Mouse (Mus musculus): ENCODE results near the gene Clic1. TPM values are rescaled to one million over a fixed set of nuclear protein-coding genes. Genes with fewer than 3 reads are reported as not detected.
"Not testable (repeated sequence)": the region's sequence is repeated elsewhere in the genome, so short reads cannot be mapped to it uniquely, and the experiment has no call there.

The Clic1 gene
- polyA plus RNA-seq, 1 experiment from 2014 or later, result 351 TPM

- no peak overlapping the region for H3K27ac ChIP-seq (replicated peaks)
- no peak overlapping the region for H3K4me3 ChIP-seq
- 0 out of 2 replicates have a peak, but pooled peaks cover 4% of the 10 kb centered on the region for H3K27me3 ChIP-seq (replicated peaks)
- H3K9ac ChIP-seq, result no peak overlapping the region
- no peak for ATAC-seq (ENCODE audit: extremely low read depth, insufficient number of reproducible peaks, low FRiP score, low TSS enrichment)
- peaks cover 27% of the 10 kb centered on the region for H3K4me1 ChIP-seq
- H3K36me3 ChIP-seq, result no peaks in the 10 kb centered on the region
- H3K4me2 ChIP-seq, result no peak overlapping the region
- no peaks in the 10 kb centered on the region for H3K9me3 ChIP-seq
- 88% methylated on average over 11 of the region's 11 CpGs for WGBS
Measured at GRCm38 (mm10) chr17:35031272-35031671, 18.5 kb upstream of the Clic1 start.

GRCm38 (mm10) chr17:35031880-35032279, 17.9 kb upstream of the Clic1 start:
- H3K27me3 ChIP-seq (replicated peaks), result 0 out of 2 replicates have a peak, but pooled peaks cover 4% of the 10 kb centered on the region
- H3K36me3 ChIP-seq, result no peaks in the 10 kb centered on the region
- WGBS, result 76% methylated on average over 7 of the region's 7 CpGs
- H3K4me2 ChIP-seq, result no peak overlapping the region
- H3K4me1 ChIP-seq, result peaks cover 21% of the 10 kb centered on the region
- H3K27ac ChIP-seq (replicated peaks), result no peak overlapping the region
- H3K9me3 ChIP-seq, result no peaks in the 10 kb centered on the region
- H3K4me3 ChIP-seq, result no peak overlapping the region
- ATAC-seq (ENCODE audit: extremely low read depth, insufficient number of reproducible peaks, low FRiP score, low TSS enrichment), result no peak
- H3K9ac ChIP-seq, result no peak overlapping the region

GRCm38 (mm10) chr17:35032323-35032870, 17.4 kb upstream of the Clic1 start:
- no peaks in the 10 kb centered on the region for H3K36me3 ChIP-seq
- WGBS, result 62% methylated on average over 8 of the region's 8 CpGs
- no peak overlapping the region for H3K27ac ChIP-seq (replicated peaks)
- H3K4me2 ChIP-seq, result no peak overlapping the region
- H3K4me1 ChIP-seq, result peaks cover 16% of the 10 kb centered on the region
- H3K9ac ChIP-seq, result no peak overlapping the region
- H3K4me3 ChIP-seq, result no peak overlapping the region
- 0 out of 2 replicates have a peak, but pooled peaks cover 4% of the 10 kb centered on the region for H3K27me3 ChIP-seq (replicated peaks)
- no peaks in the 10 kb centered on the region for H3K9me3 ChIP-seq
- no peak for ATAC-seq (ENCODE audit: extremely low read depth, insufficient number of reproducible peaks, low FRiP score, low TSS enrichment)

GRCm38 (mm10) chr17:35033703-35034102, 16.1 kb upstream of the Clic1 start:
- H3K9ac ChIP-seq; H3K36me3 ChIP-seq; H3K4me2 ChIP-seq; H3K4me3 ChIP-seq; H3K27me3 ChIP-seq (replicated peaks); H3K4me1 ChIP-seq; ATAC-seq (ENCODE audit: extremely low read depth, insufficient number of reproducible peaks, low FRiP score, low TSS enrichment); H3K9me3 ChIP-seq; H3K27ac ChIP-seq (replicated peaks): not testable (repeated sequence)
- WGBS, result 33% methylated on average over 1 of the region's 1 CpGs

- no peak for ATAC-seq (ENCODE audit: extremely low read depth, insufficient number of reproducible peaks, low FRiP score, low TSS enrichment)
- H3K27ac ChIP-seq (replicated peaks), result no peak overlapping the region
- 66% methylated on average over 6 of the region's 6 CpGs for WGBS
- no peak overlapping the region for H3K9ac ChIP-seq
- peaks cover 2% of the 10 kb centered on the region for H3K4me1 ChIP-seq
- 0 out of 2 replicates have a peak, but pooled peaks cover under 1% of the 10 kb centered on the region for H3K27me3 ChIP-seq (replicated peaks)
- no peaks in the 10 kb centered on the region for H3K36me3 ChIP-seq
- H3K4me2 ChIP-seq, result no peak overlapping the region
- no peaks in the 10 kb centered on the region for H3K9me3 ChIP-seq
- H3K4me3 ChIP-seq, result no peak overlapping the region
Measured at GRCm38 (mm10) chr17:35034896-35035295, 14.9 kb upstream of the Clic1 start.

- no peaks in the 10 kb centered on the region for H3K9me3 ChIP-seq
- no peaks in the 10 kb centered on the region for H3K27me3 ChIP-seq (replicated peaks)
- H3K4me3 ChIP-seq, result no peak overlapping the region
- 80% methylated on average over 11 of the region's 11 CpGs for WGBS
- H3K36me3 ChIP-seq, result no peaks in the 10 kb centered on the region
- H3K9ac ChIP-seq, result no peak overlapping the region
- no peak for ATAC-seq (ENCODE audit: extremely low read depth, insufficient number of reproducible peaks, low FRiP score, low TSS enrichment)
- peaks cover 7% of the 10 kb centered on the region for H3K4me1 ChIP-seq
- H3K4me2 ChIP-seq, result no peak overlapping the region
- H3K27ac ChIP-seq (replicated peaks), result no peak overlapping the region
Measured at GRCm38 (mm10) chr17:35039121-35039873, 10.5 kb upstream of the Clic1 start.

- Histone ChIP-seq H3K4me1 (peaks cover 46% of the 10 kb centered on the region), H3K9me3 (no peaks in the 10 kb centered on the region), H3K36me3 (no peaks in the 10 kb centered on the region), H3K4me2 (no peak overlapping the region), H3K27ac (replicated peaks) (peak overlapping the region; percentile 94), H3K4me3 (no peak overlapping the region), H3K27me3 (replicated peaks) (no peaks in the 10 kb centered on the region), H3K9ac (no peak overlapping the region)
- ATAC-seq (ENCODE audit: extremely low read depth, insufficient number of reproducible peaks, low FRiP score, low TSS enrichment), result no peak
- WGBS, result 72% methylated on average over 4 of the region's 4 CpGs
Measured at GRCm38 (mm10) chr17:35043794-35044193, 6.0 kb upstream of the Clic1 start.

GRCm38 (mm10) chr17:35044904-35045806, 4.6 kb upstream of the Clic1 start:
- no peaks in the 10 kb centered on the region for H3K27me3 ChIP-seq (replicated peaks)
- H3K9ac ChIP-seq, result peak overlapping the region; percentile 91
- peak overlapping the region; percentile 95 for H3K4me2 ChIP-seq
- peak overlapping the region; percentile 94 for H3K27ac ChIP-seq (replicated peaks)
- H3K36me3 ChIP-seq, result no peaks in the 10 kb centered on the region
- peak overlapping the region; percentile 68 for H3K4me3 ChIP-seq
- H3K4me1 ChIP-seq, result peaks cover 56% of the 10 kb centered on the region
- 48% methylated on average over 7 of the region's 7 CpGs for WGBS
- no peaks in the 10 kb centered on the region for H3K9me3 ChIP-seq
- ATAC-seq (ENCODE audit: extremely low read depth, insufficient number of reproducible peaks, low FRiP score, low TSS enrichment), result no peak

GRCm38 (mm10) chr17:35045807-35046680, 3.7 kb upstream of the Clic1 start:
- Histone ChIP-seq H3K27me3 (replicated peaks) (no peaks in the 10 kb centered on the region), H3K9me3 (no peaks in the 10 kb centered on the region), H3K9ac (peak overlapping the region; percentile 91), H3K4me1 (peaks cover 56% of the 10 kb centered on the region), H3K27ac (replicated peaks) (peak overlapping the region; percentile 94), H3K36me3 (no peaks in the 10 kb centered on the region), H3K4me2 (peak overlapping the region; percentile 95), H3K4me3 (peak overlapping the region; percentile 68)
- WGBS, result 2% methylated on average over 48 of the region's 48 CpGs
- ATAC-seq (ENCODE audit: extremely low read depth, insufficient number of reproducible peaks, low FRiP score, low TSS enrichment), result no peak

GRCm38 (mm10) chr17:35046681-35047455, 2.9 kb upstream of the Clic1 start, which contains the start of gene Msh5:
Msh5 (minus strand) TSS chr17:35046745.
- H3K9ac ChIP-seq, result peak within 1 kb of the TSS; percentile 91
- H3K4me3 ChIP-seq, result peak within 1 kb of the TSS; percentile 68
- H3K36me3 ChIP-seq, result no peaks in the 10 kb centered on the region
- H3K27ac ChIP-seq (replicated peaks), result peak within 1 kb of the TSS; percentile 99
- 3% methylated on average over 33 of the region's 33 CpGs for WGBS
- H3K4me1 ChIP-seq, result peaks cover 60% of the 10 kb centered on the region
- no peaks in the 10 kb centered on the region for H3K9me3 ChIP-seq
- peak within 1 kb of the TSS; percentile 95 for H3K4me2 ChIP-seq
- no peaks in the 10 kb centered on the region for H3K27me3 ChIP-seq (replicated peaks)
- ATAC-seq (ENCODE audit: extremely low read depth, insufficient number of reproducible peaks, low FRiP score, low TSS enrichment), result peak; percentile 90

Measured in heart, embryonic 13.5 days (tissue).